Mouse (Mus musculus) lung, adult 2 months (tissue): ENCODE data around the gene Zfp579.

Experiments used
- CTCF ChIP-seq: fragments of 200-500 bp; IDR thresholded peaks from 2 replicates; pipeline ENCODE4 v1.5.1; 2011; ENCODE audit warnings: mild to moderate bottlenecking, low read length, control low read depth; ENCODE audit not compliant: insufficient read depth
- POLR2A ChIP-seq: fragments of 200-500 bp; IDR thresholded peaks from 2 replicates; pipeline ENCODE4 v1.6.1; 2011; ENCODE audit warnings: low read depth, mild to moderate bottlenecking, control low read depth, low read length, borderline replicate concordance; ENCODE audit errors: extremely low read depth

- TF ChIP-seq CTCF = no peak
- no peak for TF ChIP-seq POLR2A
Measured at GRCm38 (mm10) chr7:4947855-4948254, 48.1 kb downstream of the Zfp579 start.
